Mouse (Mus musculus): ENCODE results near the gene Aco2. TPM values are rescaled to one million over a fixed set of nuclear protein-coding genes. Genes with fewer than 3 reads are reported as not detected.

The Aco2 gene
- total RNA-seq, 2 experiments from 2014 or later, result 47.0 to 82.3 TPM

- no peak for ATAC-seq (ENCODE audit: poor library complexity, severe bottlenecking)
These were observed 68.9 kb downstream of the Aco2 start for GRCm38 (mm10) chr15:81941010-81941409.

DNA sequence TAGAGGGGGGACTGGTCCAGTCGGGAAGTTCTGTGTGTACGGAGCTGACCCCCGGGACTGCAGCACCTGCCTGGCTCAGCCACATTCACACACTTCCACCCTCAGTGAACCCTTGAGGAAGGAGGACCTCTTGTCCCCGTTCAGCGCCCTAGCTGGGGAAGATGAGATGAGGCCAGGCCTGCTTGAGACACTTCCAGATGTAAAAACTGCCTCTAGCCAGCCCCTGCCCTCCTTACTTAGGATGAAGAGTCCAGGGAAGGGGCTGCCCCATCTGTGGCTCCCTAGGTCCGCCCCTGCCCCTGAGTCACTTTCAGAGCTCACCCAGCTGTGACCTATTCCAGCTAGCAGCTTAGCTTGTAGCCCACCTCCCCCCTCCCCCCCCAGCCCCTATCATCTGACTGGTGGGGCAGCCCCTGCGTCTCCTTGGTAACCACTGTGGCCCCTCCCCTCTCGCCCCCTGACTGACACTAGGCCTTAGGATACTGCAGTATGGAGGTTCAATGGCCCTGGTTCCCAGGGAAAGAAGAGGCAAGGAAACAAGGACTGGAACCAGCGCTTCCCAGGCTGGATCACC lies 71.2 kb downstream of the Aco2 start:
- ATAC-seq (ENCODE audit: poor library complexity, severe bottlenecking), result no peak

DNA sequence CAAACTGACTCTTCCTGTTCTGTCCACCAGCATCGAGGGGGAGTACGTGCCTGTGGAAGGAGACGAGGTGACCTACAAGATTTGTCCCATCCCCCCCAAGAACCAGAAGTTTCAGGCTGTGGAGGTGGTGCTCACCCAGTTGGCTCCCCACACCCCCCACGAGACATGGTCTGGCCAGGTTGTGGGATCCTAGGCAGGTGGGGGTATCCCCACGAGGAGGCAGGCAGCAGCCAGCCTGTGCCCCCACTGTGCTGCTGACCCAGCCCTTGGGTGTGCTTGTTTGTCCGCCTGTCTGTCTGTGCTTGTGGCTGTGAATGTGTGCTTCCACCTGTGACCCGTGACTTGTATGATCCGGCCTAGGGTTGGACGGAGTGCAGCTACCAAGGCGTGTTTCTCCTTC lies 77.0 kb downstream of the Aco2 start:
- no peak for ATAC-seq (ENCODE audit: poor library complexity, severe bottlenecking)

- no peak for ATAC-seq (ENCODE audit: poor library complexity, severe bottlenecking)
These were observed 77.5 kb downstream of the Aco2 start for GRCm38 (mm10) chr15:81949476-81950131.

- ATAC-seq (ENCODE audit: poor library complexity, severe bottlenecking), result no peak
These were observed 78.6 kb downstream of the Aco2 start for GRCm38 (mm10) chr15:81950716-81951115.

DNA sequence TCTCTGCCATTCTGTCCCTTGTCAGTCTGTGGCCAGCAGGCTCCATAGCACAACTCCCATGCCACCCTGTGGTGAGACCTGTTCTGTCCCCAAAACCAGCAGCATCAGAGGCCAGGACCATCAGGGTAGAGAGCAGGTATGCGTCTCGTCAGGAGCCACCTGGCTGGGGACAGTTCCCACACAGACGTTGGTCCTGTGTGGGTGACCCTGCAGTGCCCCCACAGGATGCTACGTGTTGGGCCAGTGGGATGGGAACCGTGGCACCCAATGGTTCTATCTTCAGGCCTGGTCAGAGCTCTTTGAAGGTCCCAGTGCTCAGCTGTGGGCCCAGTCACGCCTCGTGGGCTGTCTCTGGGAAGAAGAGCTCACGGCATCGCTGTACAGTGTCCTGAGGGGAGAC lies 79.0 kb downstream of the Aco2 start:
- no peak for ATAC-seq (ENCODE audit: poor library complexity, severe bottlenecking)

GRCm38 (mm10) chr15:81952310-81952709 lies 80.2 kb downstream of the Aco2 start:
- no peak for ATAC-seq (ENCODE audit: poor library complexity, severe bottlenecking)

GRCm38 (mm10) chr15:81954151-81954583 lies 82.1 kb downstream of the Aco2 start:
- no peak for ATAC-seq (ENCODE audit: poor library complexity, severe bottlenecking)

DNA sequence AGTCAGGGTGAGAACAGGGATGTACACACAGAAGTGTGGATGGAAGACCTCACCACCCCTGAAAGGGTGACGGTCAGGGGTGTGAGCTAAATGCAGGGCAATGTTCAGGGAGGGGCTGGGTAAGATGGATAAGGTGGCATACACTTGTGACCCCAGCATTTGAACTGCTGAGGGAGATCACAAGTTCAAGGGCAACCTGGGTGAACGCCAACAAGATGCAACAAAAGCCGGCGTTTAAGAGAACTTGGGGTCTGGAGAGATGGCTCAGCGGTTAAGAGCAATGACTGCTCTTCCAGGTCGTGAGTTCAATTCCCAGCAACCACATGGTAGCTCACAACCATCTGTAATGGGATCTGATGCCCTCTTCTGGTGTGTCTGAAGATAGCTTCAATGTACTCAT lies 82.6 kb downstream of the Aco2 start:
- no peak for ATAC-seq (ENCODE audit: poor library complexity, severe bottlenecking)

DNA sequence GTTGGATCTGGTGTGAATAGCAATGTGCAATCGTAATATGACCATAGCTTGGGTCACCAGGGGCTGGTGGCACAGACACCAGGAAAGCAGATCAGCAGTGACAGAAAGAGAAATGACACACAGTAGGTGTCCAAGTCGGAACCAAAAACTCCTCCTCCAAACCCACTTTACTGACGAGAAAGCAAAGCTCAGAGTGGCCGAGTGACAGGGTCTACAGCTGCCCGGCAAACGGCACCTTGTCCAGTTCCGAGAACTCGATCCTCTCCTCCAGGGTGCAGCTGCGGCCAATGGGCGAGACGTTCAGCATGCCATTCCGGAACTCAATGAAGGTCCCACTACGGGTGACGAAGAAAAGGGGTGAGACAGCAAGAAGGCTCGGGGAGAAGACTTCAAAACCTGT lies 83.3 kb downstream of the Aco2 start:
- ATAC-seq (ENCODE audit: poor library complexity, severe bottlenecking), result no peak

DNA sequence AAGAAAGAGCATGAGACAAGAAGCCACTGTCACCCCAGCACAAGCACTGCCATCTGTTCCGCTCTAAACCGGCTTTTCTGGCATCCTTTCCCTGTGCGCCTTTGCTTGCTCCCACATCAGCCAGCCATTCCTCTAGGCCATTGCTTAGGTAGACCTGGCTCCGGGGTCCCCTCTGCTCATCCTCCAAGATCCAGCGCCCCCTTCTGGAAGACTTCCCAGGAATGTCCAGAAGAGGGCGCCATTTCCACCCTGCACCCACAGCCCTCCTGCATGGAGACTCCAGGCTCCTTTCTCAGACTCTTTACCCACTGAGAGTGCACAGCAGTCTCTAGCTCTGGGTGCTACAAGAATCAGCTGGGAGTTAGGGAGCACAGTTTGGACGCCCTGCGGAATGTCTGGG lies 84.3 kb downstream of the Aco2 start:
- no peak for ATAC-seq (ENCODE audit: poor library complexity, severe bottlenecking)

GRCm38 (mm10) chr15:81957598-81957997 lies 85.5 kb downstream of the Aco2 start:
- no peak for ATAC-seq (ENCODE audit: poor library complexity, severe bottlenecking)

DNA sequence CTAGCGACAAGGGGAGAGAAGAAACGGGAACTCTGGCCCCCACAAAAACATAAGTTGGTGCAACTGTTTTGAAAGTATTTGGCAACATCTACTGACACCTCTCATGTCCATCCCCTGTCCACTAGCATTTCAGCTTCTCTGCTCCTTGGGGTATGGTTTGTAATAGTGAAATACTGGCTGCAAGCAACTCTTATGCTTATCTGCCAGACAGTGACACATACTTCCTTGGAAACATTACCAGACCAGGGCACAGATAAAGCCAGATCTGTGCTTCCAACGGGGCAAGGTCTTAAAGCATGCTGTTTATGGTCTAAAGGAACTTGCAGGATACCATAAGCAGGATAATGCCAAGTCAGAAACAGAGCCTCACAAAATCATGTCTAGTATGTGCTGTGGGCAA lies 86.8 kb downstream of the Aco2 start:
- no peak for ATAC-seq (ENCODE audit: poor library complexity, severe bottlenecking)

GRCm38 (mm10) chr15:81960171-81961077 lies 88.3 kb downstream of the Aco2 start, which contains the start of gene Pmm1:
TSS of gene Pmm1 (minus strand) at chr15:81960930.
- ATAC-seq (ENCODE audit: poor library complexity, severe bottlenecking), result peak; percentile 96

- no peak for ATAC-seq (ENCODE audit: poor library complexity, severe bottlenecking)
These were observed 89.0 kb downstream of the Aco2 start for GRCm38 (mm10) chr15:81961078-81961451.

DNA sequence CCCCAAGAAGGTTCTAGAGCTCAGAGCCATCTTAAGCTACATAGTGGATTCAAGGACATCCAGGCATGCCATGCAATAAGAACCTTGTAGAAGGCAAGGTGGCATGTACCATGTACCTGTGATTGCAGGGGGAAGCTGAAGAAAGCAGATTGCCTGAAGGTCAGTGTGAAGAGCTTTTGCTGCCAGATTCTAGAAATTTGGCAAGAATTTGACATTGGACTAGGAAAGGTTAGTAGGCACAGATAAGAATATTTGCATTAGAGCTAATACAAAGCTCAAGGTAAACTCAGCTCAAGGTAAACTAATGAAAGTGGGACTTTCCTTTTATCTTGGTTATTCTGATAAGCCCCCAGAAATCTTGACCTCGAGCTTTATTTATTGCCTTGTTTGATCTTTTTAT lies 92.2 kb downstream of the Aco2 start:
- ATAC-seq (ENCODE audit: poor library complexity, severe bottlenecking), result no peak

Other genes with a start within 250 kb of the Aco2 start
- 8.7 and 10.9 TPM in 2 replicates for gene L3mbtl2, start 208.4 kb upstream of the Aco2 start, total RNA-seq (2015)
- gene L3mbtl2, start 208.4 kb upstream of the Aco2 start, total RNA-seq (2017), result 13.5 and 14.2 TPM in 2 replicates
- gene Chadl, start 175.0 kb upstream of the Aco2 start, total RNA-seq (2015), result 0.13 TPM in 1 of 2 replicates, not detected in the other
- not detected in 2 replicates for gene Chadl, start 175.0 kb upstream of the Aco2 start, total RNA-seq (2017)
- gene Zc3h7b, start 127.3 kb upstream of the Aco2 start, total RNA-seq (2015), result 5.8 and 6.2 TPM in 2 replicates
- gene Zc3h7b, start 127.3 kb upstream of the Aco2 start, total RNA-seq (2017), result 5.5 and 7.0 TPM in 2 replicates
- gene Rangap1, start 126.8 kb upstream of the Aco2 start, total RNA-seq (2015), result 29.8 and 32.0 TPM in 2 replicates
- gene Rangap1, start 126.8 kb upstream of the Aco2 start, total RNA-seq (2017), result 76.5 and 79.1 TPM in 2 replicates
- 3.1 and 3.3 TPM in 2 replicates for gene Tef, start 69.9 kb upstream of the Aco2 start, total RNA-seq (2015)
- gene Tef, start 69.9 kb upstream of the Aco2 start, total RNA-seq (2017), result 6.5 and 8.6 TPM in 2 replicates
- gene Tob2, start 13.5 kb upstream of the Aco2 start, total RNA-seq (2015), result 36.1 and 38.2 TPM in 2 replicates
- gene Tob2, start 13.5 kb upstream of the Aco2 start, total RNA-seq (2017), result 20.3 and 23.8 TPM in 2 replicates
- gene Phf5a, start 398 bp upstream of the Aco2 start, total RNA-seq (2015), result 65.3 and 85.6 TPM in 2 replicates
- 30.1 and 34.0 TPM in 2 replicates for gene Phf5a, start 398 bp upstream of the Aco2 start, total RNA-seq (2017)
- 2.7 and 3.9 TPM in 2 replicates for gene Polr3h, start 53.9 kb downstream of the Aco2 start, total RNA-seq (2015)
- 5.5 and 7.8 TPM in 2 replicates for gene Polr3h, start 53.9 kb downstream of the Aco2 start, total RNA-seq (2017)
- gene Csdc2, start 64.5 kb downstream of the Aco2 start, total RNA-seq (2015), result not detected in 2 replicates
- gene Csdc2, start 64.5 kb downstream of the Aco2 start, total RNA-seq (2017), result not detected in 2 replicates
- gene Pmm1, start 88.6 kb downstream of the Aco2 start, total RNA-seq (2015), result 10.4 and 10.5 TPM in 2 replicates
- gene Pmm1, start 88.6 kb downstream of the Aco2 start, total RNA-seq (2017), result 5.6 and 5.7 TPM in 2 replicates
- gene 1700029P11Rik, start 108.2 kb downstream of the Aco2 start, total RNA-seq (2015), result not detected in 2 replicates
- not detected in 2 replicates for gene 1700029P11Rik, start 108.2 kb downstream of the Aco2 start, total RNA-seq (2017)
- 28.8 and 36.2 TPM in 2 replicates for gene Xrcc6, start 115.5 kb downstream of the Aco2 start, total RNA-seq (2015)
- 82.5 and 83.2 TPM in 2 replicates for gene Xrcc6, start 115.5 kb downstream of the Aco2 start, total RNA-seq (2017)
- gene Desi1, start 161.6 kb downstream of the Aco2 start, total RNA-seq (2015), result 19.1 and 26.3 TPM in 2 replicates
- gene Desi1, start 161.6 kb downstream of the Aco2 start, total RNA-seq (2017), result 2.6 and 3.9 TPM in 2 replicates
- gene Snu13, start 175.3 kb downstream of the Aco2 start, total RNA-seq (2015), result 104 and 106 TPM in 2 replicates
- 79.1 and 80.3 TPM in 2 replicates for gene Snu13, start 175.3 kb downstream of the Aco2 start, total RNA-seq (2017)
- not detected in 2 replicates for gene 4930407I10Rik, start 186.8 kb downstream of the Aco2 start, total RNA-seq (2015)
- gene 4930407I10Rik, start 186.8 kb downstream of the Aco2 start, total RNA-seq (2017), result not detected in 2 replicates
- gene Mei1, start 197.7 kb downstream of the Aco2 start, total RNA-seq (2015), result not detected in 2 replicates
- not detected in 2 replicates for gene Mei1, start 197.7 kb downstream of the Aco2 start, total RNA-seq (2017)

All from megakaryocyte, adult 5-6 weeks (primary cell).